Mouse (Mus musculus): ENCODE measurements around the gene Trim11. TPM values are rescaled to one million over a fixed set of nuclear protein-coding genes. Genes with fewer than 3 reads are reported as not detected.

The Trim11 gene
- polyA plus RNA-seq, 1 experiment from 2014 or later, result 8.8 TPM

DNA sequence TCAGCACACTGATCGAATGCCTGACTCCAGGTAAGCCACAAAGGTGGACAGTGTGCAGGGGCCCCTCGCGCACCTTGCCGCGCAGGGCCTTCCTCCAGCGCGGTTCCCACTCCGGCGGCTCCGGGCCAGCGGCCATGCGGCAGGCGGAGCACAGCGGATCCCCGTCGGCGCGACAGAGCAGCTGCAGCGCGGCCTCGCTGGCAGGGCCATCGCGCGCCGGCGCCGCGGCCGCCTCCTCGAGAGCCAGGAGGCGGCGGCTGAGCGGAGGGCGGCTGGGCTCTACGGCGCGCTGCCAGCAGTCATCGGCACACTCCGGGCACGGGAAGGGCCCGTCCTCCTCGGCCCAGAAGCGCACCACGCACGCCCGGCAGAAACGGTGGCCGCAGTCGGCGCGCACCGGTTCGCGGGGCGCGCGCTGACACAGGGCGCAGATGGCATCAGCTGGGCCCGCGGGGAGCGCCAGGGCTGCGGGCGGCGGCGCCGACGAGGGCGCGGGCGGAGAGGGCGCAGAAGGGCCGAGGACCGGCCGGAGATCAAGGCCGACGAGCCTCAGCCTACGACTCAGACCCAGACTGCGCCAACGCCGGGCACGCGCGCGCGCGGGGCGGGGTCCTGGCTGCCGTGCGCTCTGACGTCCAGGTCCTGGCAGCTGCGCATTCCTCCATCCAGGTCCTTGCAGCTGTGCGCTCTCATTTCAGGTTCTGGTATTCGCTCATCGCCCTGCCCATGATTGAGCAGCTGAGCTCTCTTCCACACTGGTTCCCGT is 39.4 kb upstream of the Trim11 start, which contains the start of gene Rnf187:
Rnf187 (minus strand) TSS at position 595 of the 766 bp plus-strand sequence.
- Histone ChIP-seq H3K36me3 (replicated peaks; ENCODE audit: insufficient read depth, low read length) (peaks cover 27% of the 10 kb centered on the region), H3K9ac (replicated peaks) (peak within 1 kb of the TSS; percentile 94), H3K27me3 (ENCODE audit: insufficient read depth, low read length) (no peaks in the 10 kb centered on the region), H3K4me3 (ENCODE audit: low read depth, low read length) (peak within 1 kb of the TSS; percentile 91), H3K9me3 (ENCODE audit: low read length) (no peaks in the 10 kb centered on the region), H3K4me2 (ENCODE audit: low read depth, low read length) (peak within 1 kb of the TSS; percentile 100), H3K4me1 (ENCODE audit: insufficient read depth) (peaks cover 14% of the 10 kb centered on the region), H3K27ac (ENCODE audit: low read depth) (peak within 1 kb of the TSS; percentile 94)
- DNase-seq (peak; percentile 93), ATAC-seq (peak; percentile 99)
- no peak for TF ChIP-seq CTCF (IDR thresholded peaks at IDR 0.05; ENCODE audit: low read depth)
- peak; percentile 90 for TF ChIP-seq EP300 (IDR thresholded peaks at IDR 0.05; ENCODE audit: low read depth)
- WGBS (ENCODE audit: insufficient replicate concordance), result 2% methylated on average over 72 of the region's 95 CpGs

DNA sequence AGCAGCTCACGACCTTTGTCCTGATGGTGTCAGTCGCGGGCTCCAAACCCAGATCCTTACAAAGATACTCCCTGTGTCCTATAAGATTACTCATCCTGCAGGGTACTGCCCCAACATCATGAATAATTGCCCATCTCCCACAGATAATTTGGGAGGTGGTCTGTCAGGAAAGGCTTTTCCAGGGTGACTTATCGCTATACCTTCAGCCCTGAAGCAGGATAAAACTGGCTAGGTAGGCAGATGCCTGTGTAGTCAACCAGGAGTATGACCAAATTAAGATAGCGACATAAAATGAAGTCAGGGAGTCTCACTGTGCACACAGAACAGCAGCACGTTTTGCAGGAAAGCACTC is 38.8 kb upstream of the Trim11 start:
- ATAC-seq (no peak), DNase-seq (no peak)
- Histone ChIP-seq H3K4me2 (ENCODE audit: low read depth, low read length) (peak overlapping the region; percentile 100), H3K27ac (ENCODE audit: low read depth) (no peak overlapping the region), H3K4me1 (ENCODE audit: insufficient read depth) (peaks cover 14% of the 10 kb centered on the region), H3K9ac (replicated peaks) (peak overlapping the region; percentile 94; the same call in 1 of the 2 replicates), H3K27me3 (ENCODE audit: insufficient read depth, low read length) (no peaks in the 10 kb centered on the region), H3K4me3 (ENCODE audit: low read depth, low read length) (peak overlapping the region; percentile 91), H3K9me3 (ENCODE audit: low read length) (no peaks in the 10 kb centered on the region), H3K36me3 (replicated peaks; ENCODE audit: insufficient read depth, low read length) (peaks cover 21% of the 10 kb centered on the region)
- WGBS (ENCODE audit: insufficient replicate concordance), result 22% methylated on average over 6 of the region's 6 CpGs
- TF ChIP-seq CTCF (IDR thresholded peaks at IDR 0.05; ENCODE audit: low read depth), result no peak
- peak; percentile 10 for TF ChIP-seq EP300 (IDR thresholded peaks at IDR 0.05; ENCODE audit: low read depth)

GRCm38 (mm10) chr11:58944136-58944535 is 33.8 kb upstream of the Trim11 start:
- no peak for DNase-seq
- no peak for TF ChIP-seq EP300 (IDR thresholded peaks at IDR 0.05; ENCODE audit: low read depth)
- TF ChIP-seq CTCF (IDR thresholded peaks at IDR 0.05; ENCODE audit: low read depth), result no peak
- peaks cover 15% of the 10 kb centered on the region for H3K4me1 ChIP-seq (ENCODE audit: insufficient read depth)
- no peak overlapping the region for H3K9ac ChIP-seq (replicated peaks)
- peaks cover 14% of the 10 kb centered on the region; the same call in 1 of the 2 replicates for H3K27me3 ChIP-seq (ENCODE audit: insufficient read depth, low read length)
- no peaks in the 10 kb centered on the region for H3K9me3 ChIP-seq (ENCODE audit: low read length)
- H3K27ac ChIP-seq (ENCODE audit: low read depth), result no peak overlapping the region
- ATAC-seq, result no peak
- H3K4me3 ChIP-seq (ENCODE audit: low read depth, low read length), result no peak overlapping the region
- H3K36me3 ChIP-seq (replicated peaks; ENCODE audit: insufficient read depth, low read length), result no peaks in the 10 kb centered on the region
- H3K4me2 ChIP-seq (ENCODE audit: low read depth, low read length), result no peak overlapping the region
- WGBS (ENCODE audit: insufficient replicate concordance), result 81% methylated on average over 5 of the region's 5 CpGs

- no peaks in the 10 kb centered on the region for H3K36me3 ChIP-seq (replicated peaks; ENCODE audit: insufficient read depth, low read length)
- no peak for TF ChIP-seq CTCF (IDR thresholded peaks at IDR 0.05; ENCODE audit: low read depth)
- no peak for TF ChIP-seq EP300 (IDR thresholded peaks at IDR 0.05; ENCODE audit: low read depth)
- peak overlapping the region; percentile 72; the same call in 1 of the 2 replicates for H3K4me2 ChIP-seq (ENCODE audit: low read depth, low read length)
- ATAC-seq, result no peak
- H3K9me3 ChIP-seq (ENCODE audit: low read length), result no peaks in the 10 kb centered on the region
- no peak overlapping the region for H3K27ac ChIP-seq (ENCODE audit: low read depth)
- DNase-seq, result no peak
- no peak overlapping the region for H3K4me3 ChIP-seq (ENCODE audit: low read depth, low read length)
- peaks cover 18% of the 10 kb centered on the region for H3K4me1 ChIP-seq (ENCODE audit: insufficient read depth)
- 68% methylated on average over 3 of the region's 3 CpGs for WGBS (ENCODE audit: insufficient replicate concordance)
- H3K9ac ChIP-seq (replicated peaks), result no peak overlapping the region
- peaks cover 27% of the 10 kb centered on the region for H3K27me3 ChIP-seq (ENCODE audit: insufficient read depth, low read length)
These were observed 30.6 kb upstream of the Trim11 start for GRCm38 (mm10) chr11:58947306-58947705.

DNA sequence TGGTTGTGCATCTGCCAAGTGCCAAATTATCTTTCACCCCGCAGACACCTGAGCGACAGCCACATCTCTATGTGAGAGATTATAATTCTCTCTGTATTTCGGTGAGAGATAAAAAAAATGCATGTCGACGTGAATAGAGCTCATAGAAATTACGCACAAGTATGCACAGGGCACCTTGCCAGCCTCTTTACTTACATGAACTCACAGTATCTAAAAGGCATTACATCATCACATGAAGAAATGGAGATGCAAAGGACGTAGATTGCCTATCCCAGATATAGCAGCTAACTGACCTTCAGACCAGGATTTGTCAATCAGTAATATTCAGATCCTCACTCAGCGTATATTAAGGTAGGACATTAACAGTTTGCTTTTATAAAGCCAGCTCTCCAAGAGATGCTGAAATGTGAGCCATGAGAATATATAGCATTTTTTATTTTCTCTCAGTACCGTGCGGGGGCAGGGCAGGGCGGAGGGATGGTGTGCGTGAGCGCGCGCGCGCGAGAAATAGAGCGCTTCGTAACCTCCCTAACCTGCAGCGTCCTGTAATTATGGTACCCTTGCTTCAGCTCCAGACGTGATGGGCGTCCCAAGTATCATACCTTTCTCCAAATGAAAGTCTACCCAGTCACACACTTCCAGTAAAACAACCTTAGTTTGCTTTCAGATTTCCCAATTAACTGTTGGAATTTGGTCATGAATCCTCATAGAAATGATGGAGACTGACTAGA is 29.9 kb upstream of the Trim11 start:
- Histone ChIP-seq H3K9ac (replicated peaks) (peak overlapping the region; percentile 59; the same call in 1 of the 2 replicates), H3K36me3 (replicated peaks; ENCODE audit: insufficient read depth, low read length) (no peaks in the 10 kb centered on the region), H3K27me3 (ENCODE audit: insufficient read depth, low read length) (peaks cover 27% of the 10 kb centered on the region), H3K9me3 (ENCODE audit: low read length) (no peaks in the 10 kb centered on the region), H3K27ac (ENCODE audit: low read depth) (peak overlapping the region; percentile 64), H3K4me1 (ENCODE audit: insufficient read depth) (peaks cover 18% of the 10 kb centered on the region), H3K4me3 (ENCODE audit: low read depth, low read length) (peak overlapping the region; percentile 48), H3K4me2 (ENCODE audit: low read depth, low read length) (peak overlapping the region; percentile 72)
- ATAC-seq (peak; percentile 43), DNase-seq (no peak)
- 17% methylated on average over 23 of the region's 23 CpGs for WGBS (ENCODE audit: insufficient replicate concordance)
- TF ChIP-seq CTCF (IDR thresholded peaks at IDR 0.05; ENCODE audit: low read depth), result no peak
- TF ChIP-seq EP300 (IDR thresholded peaks at IDR 0.05; ENCODE audit: low read depth), result peak; percentile 57; the same call in 1 of the 2 replicates
